Mouse (Mus musculus): Measurements from ENCODE around the gene Elmod2.

DNA sequence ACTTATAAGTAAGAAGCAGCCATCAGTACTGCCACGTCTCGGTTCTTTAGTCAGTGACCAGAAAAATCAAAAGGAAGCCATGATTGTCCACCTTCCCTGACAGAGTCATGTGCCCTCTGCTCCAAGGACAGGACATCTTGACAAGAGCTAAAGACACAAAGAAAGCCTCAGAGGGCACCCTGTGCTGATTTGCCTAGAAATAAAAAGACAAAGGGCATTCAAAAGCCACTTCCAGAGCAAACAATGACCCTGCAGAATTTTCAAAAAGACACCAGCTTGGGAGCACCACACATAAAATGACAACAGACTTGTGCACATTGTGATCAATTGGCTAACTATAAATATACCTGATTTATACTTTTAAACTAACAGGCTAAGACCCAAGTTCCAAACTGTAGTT, 16.6 kb downstream of the Elmod2 start:
- TF ChIP-seq POLR2A (IDR thresholded peaks at IDR 0.05; ENCODE audit: low read depth, low read length), result no peak
- no peak for TF ChIP-seq CTCF (IDR thresholded peaks at IDR 0.05; ENCODE audit: extremely low read depth, insufficient read depth, insufficient read length, insufficient replicate concordance)

All from spleen, adult 2 months (tissue).